Mouse (Mus musculus) stomach, embryonic 16.5 days (tissue): ENCODE data around the gene Larp1b. TPM values are rescaled to one million over a fixed set of nuclear protein-coding genes. Genes with fewer than 3 reads are reported as not detected.

ENCODE experiments used
- ATAC-seq: fragments of 200-750 bp; cut with Nextera tagmentation; 2 replicates; pipeline ENCODE4 v1.8.0; 2017; ENCODE audit warnings: moderate number of reproducible peaks, moderate TSS enrichment; ENCODE audit not compliant: insufficient read depth, low FRiP score
- H3K27ac ChIP-seq: fragments of 300-500 bp; sonication (generic); 2 replicates; pipeline ENCODE4 v1.5.1; 2014; ENCODE audit warnings: low read length
- H3K27me3 ChIP-seq: fragments of 300-500 bp; sonication (generic); 2 replicates; pipeline ENCODE4 v1.6.1; 2014; ENCODE audit warnings: low read length, control low read depth, mixed read lengths; ENCODE audit not compliant: control insufficient read depth, insufficient read depth
- H3K36me3 ChIP-seq: fragments of 300-500 bp; sonication (generic); 2 replicates; pipeline ENCODE4 v1.6.1; 2014; ENCODE audit warnings: low read length; ENCODE audit not compliant: control insufficient read depth, insufficient read depth
- H3K4me1 ChIP-seq: fragments of 300-500 bp; sonication (generic); 2 replicates; pipeline ENCODE4 v1.6.1; 2014; ENCODE audit warnings: low read length, control low read depth, mixed read lengths; ENCODE audit not compliant: control insufficient read depth, insufficient read depth
- H3K4me2 ChIP-seq: fragments of 300-500 bp; sonication (generic); 2 replicates; pipeline ENCODE4 v1.6.1; 2014; ENCODE audit warnings: low read depth, low read length, mixed read lengths
- H3K4me3 ChIP-seq: fragments of 300-500 bp; sonication (generic); replicated peaks from 2 replicates; pipeline ENCODE4 v1.5.1; 2014; ENCODE audit warnings: mild to moderate bottlenecking, low read length
- H3K9ac ChIP-seq: fragments of 300-500 bp; sonication (generic); 2 replicates; pipeline ENCODE4 v1.6.1; 2014; ENCODE audit warnings: low read length
- H3K9me3 ChIP-seq: fragments of 300-500 bp; sonication (generic); replicated peaks from 2 replicates; pipeline ENCODE4 v1.6.1; 2016; ENCODE audit warnings: low read length, control low read depth; ENCODE audit not compliant: control insufficient read depth
- WGBS: fragments of 180-500 bp; shearing (Covaris S2); extraction: QIAGEN DNeasy Blood & Tissue Kit; methylation state at CpG from one replicate; pipeline ENCODE4 v1.1.7; 2014; 5-methylcytosine and 5-hydroxymethylcytosine counted together
- polyA plus RNA-seq: library from polyadenylated mRNA; unstranded; fragments of >200 nt; fragmentation: Nextera tagmentation; extraction: Ambion mirVana; gene quantifications from 2 replicates; pipeline ENCODE4 v1.2.1, GENCODE M21; 2015

Gene Larp1b
- polyA plus RNA-seq, 1 experiment from 2014 or later = 11.6 TPM

- no peaks in the 10 kb centered on the region for H3K4me1 ChIP-seq
- no peaks in the 10 kb centered on the region for H3K27me3 ChIP-seq
- H3K36me3 ChIP-seq = no peaks in the 10 kb centered on the region
- ATAC-seq = no peak
- H3K9ac ChIP-seq = no peak overlapping the region
- WGBS = 95% methylated on average over 7 of the region's 7 CpGs
- no peak overlapping the region for H3K27ac ChIP-seq
- no peaks in the 10 kb centered on the region for H3K9me3 ChIP-seq
- no peak overlapping the region for H3K4me3 ChIP-seq
- no peak overlapping the region for H3K4me2 ChIP-seq
These were observed 62.8 kb downstream of the Larp1b start for GRCm38 (mm10) chr3:41012451-41012850.

- no peak overlapping the region for H3K4me3 ChIP-seq
- no peak overlapping the region for H3K4me2 ChIP-seq
- H3K4me1 ChIP-seq = no peaks in the 10 kb centered on the region
- no peak overlapping the region for H3K9ac ChIP-seq
- no peaks in the 10 kb centered on the region for H3K9me3 ChIP-seq
- 64% methylated on average over 6 of the region's 6 CpGs for WGBS
- H3K27me3 ChIP-seq = no peaks in the 10 kb centered on the region
- H3K36me3 ChIP-seq = no peaks in the 10 kb centered on the region
- no peak overlapping the region for H3K27ac ChIP-seq
- no peak for ATAC-seq
These were observed 65.3 kb downstream of the Larp1b start for GRCm38 (mm10) chr3:41014946-41015345.

DNA sequence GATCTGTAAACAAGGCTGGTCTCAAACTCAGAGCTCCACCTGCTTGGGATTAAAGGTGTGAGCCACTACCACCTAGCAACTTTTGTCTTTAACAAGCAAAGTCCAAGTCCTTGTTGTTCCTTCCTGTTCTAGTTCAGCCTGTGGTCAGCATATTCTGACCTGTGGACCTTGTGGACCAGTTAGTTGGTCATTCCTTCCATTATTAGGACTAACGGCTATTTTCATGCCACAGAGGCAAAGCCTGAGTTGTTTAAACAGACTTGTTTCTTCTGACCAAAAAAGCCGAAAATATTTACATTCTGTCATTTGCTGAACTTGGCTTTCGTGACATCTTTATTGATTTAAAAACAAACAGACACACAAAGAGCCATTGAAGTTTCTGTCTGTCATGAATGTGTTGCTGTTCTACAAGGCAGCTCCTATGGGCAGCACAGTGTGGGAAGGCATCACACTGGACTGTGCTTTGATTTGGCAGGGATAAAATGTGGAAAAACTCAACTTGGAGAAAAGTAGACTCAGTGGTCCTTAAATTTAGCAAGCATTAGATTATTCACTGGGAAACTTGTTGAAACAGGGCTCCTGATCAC is 68.5 kb downstream of the Larp1b start:
- no peak overlapping the region for H3K9ac ChIP-seq
- H3K27me3 ChIP-seq = no peaks in the 10 kb centered on the region
- no peak overlapping the region for H3K4me3 ChIP-seq
- H3K27ac ChIP-seq = no peak overlapping the region
- no peak overlapping the region for H3K4me2 ChIP-seq
- WGBS = 43% methylated on average over 3 of the region's 3 CpGs
- no peaks in the 10 kb centered on the region for H3K4me1 ChIP-seq
- H3K9me3 ChIP-seq = no peaks in the 10 kb centered on the region
- H3K36me3 ChIP-seq = no peaks in the 10 kb centered on the region
- ATAC-seq = no peak

GRCm38 (mm10) chr3:41020687-41021086 is 71.1 kb downstream of the Larp1b start:
- Histone ChIP-seq H3K9ac (no peak overlapping the region), H3K4me2 (no peak overlapping the region), H3K27ac (no peak overlapping the region), H3K4me3 (no peak overlapping the region), H3K27me3 (no peaks in the 10 kb centered on the region), H3K36me3 (no peaks in the 10 kb centered on the region), H3K4me1 (no peaks in the 10 kb centered on the region), H3K9me3 (no peaks in the 10 kb centered on the region)
- no peak for ATAC-seq
- WGBS = 84% methylated on average over 7 of the region's 7 CpGs

DNA sequence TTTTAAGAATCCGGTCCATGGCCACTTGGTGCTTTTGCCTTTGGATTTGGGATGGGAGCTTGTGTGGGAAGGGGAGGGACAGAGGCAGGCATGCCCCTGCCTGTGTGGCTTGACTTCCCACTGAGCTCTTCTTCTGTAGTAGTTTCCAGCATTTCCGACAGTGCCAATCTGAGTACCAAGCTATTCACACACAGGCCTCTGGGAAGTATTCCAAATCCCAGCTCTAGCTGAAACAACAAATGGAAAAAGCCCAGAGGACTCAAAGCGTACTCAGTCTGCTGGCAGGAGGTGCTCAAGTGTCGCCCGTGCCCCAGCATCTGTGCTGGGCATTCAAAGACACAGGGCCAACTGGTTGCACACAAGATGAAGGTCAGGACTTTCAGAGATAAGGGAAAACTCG is 72.4 kb downstream of the Larp1b start:
- Histone ChIP-seq H3K9ac (no peak overlapping the region), H3K27ac (no peak overlapping the region), H3K36me3 (no peaks in the 10 kb centered on the region), H3K9me3 (no peaks in the 10 kb centered on the region), H3K4me3 (no peak overlapping the region), H3K4me1 (no peaks in the 10 kb centered on the region), H3K4me2 (no peak overlapping the region), H3K27me3 (no peaks in the 10 kb centered on the region)
- no peak for ATAC-seq
- WGBS = 66% methylated on average over 6 of the region's 6 CpGs

DNA sequence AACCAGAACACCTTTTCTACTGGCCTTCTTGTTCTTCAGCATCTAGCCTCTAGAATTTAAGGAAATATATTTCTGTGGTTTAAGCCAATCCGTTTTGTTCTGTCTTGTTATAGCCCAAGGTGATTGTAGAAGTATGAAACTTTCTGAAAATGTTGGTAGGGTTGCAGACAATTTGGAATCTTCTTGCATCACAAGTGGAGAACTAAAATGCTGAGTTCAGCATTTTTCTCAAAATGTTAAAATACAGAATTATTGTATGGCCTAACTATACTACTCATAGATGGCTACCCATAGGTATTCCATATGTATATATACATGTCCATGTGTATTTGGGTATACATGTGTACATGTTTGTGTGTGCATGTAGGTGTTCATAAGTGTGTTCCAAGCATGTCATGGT is 81.1 kb downstream of the Larp1b start:
- Histone ChIP-seq H3K27ac (no peak overlapping the region), H3K9ac (no peak overlapping the region), H3K4me3 (no peak overlapping the region), H3K27me3 (no peaks in the 10 kb centered on the region), H3K4me1 (no peaks in the 10 kb centered on the region), H3K9me3 (no peaks in the 10 kb centered on the region), H3K36me3 (no peaks in the 10 kb centered on the region), H3K4me2 (no peak overlapping the region)
- ATAC-seq = no peak
- 86% methylated on average over 1 of the region's 1 CpGs for WGBS

DNA sequence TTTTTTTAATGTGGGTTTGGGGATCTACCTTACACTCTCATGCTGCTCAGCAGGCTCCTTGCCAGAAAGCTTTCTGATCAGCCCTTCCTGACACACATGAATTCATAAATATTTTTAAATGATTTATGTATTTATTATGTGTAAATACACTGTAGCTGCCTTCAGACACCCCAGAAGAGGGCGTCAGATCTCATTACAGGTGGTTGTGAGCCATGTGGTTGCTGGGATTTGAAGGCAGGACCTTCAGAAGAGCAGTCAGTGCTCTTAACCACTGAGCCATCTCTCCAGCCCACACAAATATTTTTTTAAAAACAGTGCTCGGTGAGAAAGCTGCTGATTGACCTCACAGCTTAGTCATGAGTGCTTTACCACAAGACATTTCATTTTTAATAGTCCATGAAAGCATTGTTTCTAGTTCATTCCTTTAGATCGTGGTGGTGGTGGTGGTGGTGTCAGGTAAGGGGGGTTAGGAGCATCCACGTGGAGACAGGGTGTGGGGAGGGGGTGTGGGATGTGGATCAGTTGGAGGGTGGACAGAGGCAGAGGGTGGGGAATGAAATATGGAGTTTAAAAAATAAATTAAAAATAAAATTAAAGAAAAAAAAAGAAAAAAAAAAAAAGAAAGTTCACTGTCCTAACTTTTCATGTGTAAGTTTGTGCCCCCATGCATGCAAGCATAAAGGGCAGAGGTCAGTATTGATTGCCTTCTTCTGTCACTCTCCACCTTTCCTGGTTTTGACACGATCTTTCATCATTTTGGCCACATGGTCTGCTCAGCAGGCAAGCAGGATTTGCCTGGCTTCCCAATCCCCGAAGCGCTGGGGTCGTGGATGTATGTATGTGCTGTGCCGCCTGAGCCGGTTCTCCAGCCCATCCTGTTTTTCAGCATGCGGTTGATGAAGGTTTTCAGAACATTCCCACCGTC is 81.9 kb downstream of the Larp1b start:
- H3K4me2 ChIP-seq = no peak overlapping the region
- H3K27ac ChIP-seq = no peak overlapping the region
- no peak overlapping the region for H3K4me3 ChIP-seq
- H3K9ac ChIP-seq = no peak overlapping the region
- no peak for ATAC-seq
- WGBS = 69% methylated on average over 12 of the region's 12 CpGs
- H3K4me1 ChIP-seq = no peaks in the 10 kb centered on the region
- no peaks in the 10 kb centered on the region for H3K9me3 ChIP-seq
- H3K27me3 ChIP-seq = no peaks in the 10 kb centered on the region
- H3K36me3 ChIP-seq = no peaks in the 10 kb centered on the region

GRCm38 (mm10) chr3:41038297-41038916 is 88.8 kb downstream of the Larp1b start:
- ATAC-seq = no peak
- H3K4me3 ChIP-seq = no peak overlapping the region
- no peaks in the 10 kb centered on the region for H3K27me3 ChIP-seq
- H3K27ac ChIP-seq = no peak overlapping the region
- no peaks in the 10 kb centered on the region for H3K36me3 ChIP-seq
- no peak overlapping the region for H3K9ac ChIP-seq
- no peaks in the 10 kb centered on the region for H3K9me3 ChIP-seq
- no peak overlapping the region for H3K4me2 ChIP-seq
- 71% methylated on average over 5 of the region's 5 CpGs for WGBS
- H3K4me1 ChIP-seq = no peaks in the 10 kb centered on the region

DNA sequence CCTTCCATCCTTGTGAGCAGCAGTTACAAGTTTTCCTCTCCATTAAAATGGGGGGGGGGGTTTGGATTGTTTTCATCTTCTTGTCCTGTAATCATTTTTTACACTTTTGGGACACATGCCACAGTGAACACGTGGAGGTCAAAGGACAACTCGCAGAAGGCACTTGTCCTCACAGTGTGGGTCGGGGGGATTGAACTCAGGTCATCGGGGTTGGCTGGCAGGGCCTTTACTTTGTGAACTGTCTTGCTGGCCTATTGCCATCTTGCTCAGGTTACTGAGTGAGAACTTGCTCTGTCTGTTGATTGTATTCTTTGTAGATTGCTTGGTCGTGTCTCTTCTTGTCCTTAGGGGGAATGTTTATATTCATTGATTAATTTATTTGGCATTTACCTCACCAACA is 91.6 kb downstream of the Larp1b start:
- ATAC-seq = no peak
- Histone ChIP-seq H3K9ac (no peak overlapping the region), H3K4me1 (0 out of 2 replicates have a peak, but pooled peaks cover 3% of the 10 kb centered on the region), H3K36me3 (no peaks in the 10 kb centered on the region), H3K27me3 (no peaks in the 10 kb centered on the region), H3K4me3 (no peak overlapping the region), H3K27ac (no peak overlapping the region), H3K4me2 (no peak overlapping the region), H3K9me3 (no peaks in the 10 kb centered on the region)
- WGBS = 50% methylated on average over 5 of the region's 5 CpGs
